Mouse (Mus musculus) urinary bladder, postnatal 10 days (tissue): Measurements from ENCODE around the gene Rasgef1a.

ENCODE experiments used
- DNase-seq: peaks from one replicate; pipeline ENCODE4 v3.0.0; 2022; ENCODE audit warnings: low spot score

Gene Rasgef1a

GRCm38 (mm10) chr6:118010756-118011615 lies at the start of gene Rasgef1a:
Rasgef1a (plus strand) TSS chr6:118011438.
- no peak for DNase-seq

GRCm38 (mm10) chr6:117963201-117963600 lies 48.0 kb upstream of the Rasgef1a start:
- no peak for DNase-seq

GRCm38 (mm10) chr6:117966729-117967128 lies 44.5 kb upstream of the Rasgef1a start:
- no peak for DNase-seq

GRCm38 (mm10) chr6:117987173-117987572 lies 24.1 kb upstream of the Rasgef1a start:
- DNase-seq = no peak

- DNase-seq = no peak
Observed at GRCm38 (mm10) chr6:117989209-117989608, 22.0 kb upstream of the Rasgef1a start.

- no peak for DNase-seq
Observed at GRCm38 (mm10) chr6:117990649-117991048, 20.6 kb upstream of the Rasgef1a start.

GRCm38 (mm10) chr6:117991297-117991696 lies 19.9 kb upstream of the Rasgef1a start:
- no peak for DNase-seq

- DNase-seq = no peak
Observed at GRCm38 (mm10) chr6:117991928-117992327, 19.3 kb upstream of the Rasgef1a start.

GRCm38 (mm10) chr6:117995168-117995567 lies 16.1 kb upstream of the Rasgef1a start:
- DNase-seq = no peak

GRCm38 (mm10) chr6:118001272-118001671 lies 10.0 kb upstream of the Rasgef1a start:
- DNase-seq = no peak

- no peak for DNase-seq
Observed at GRCm38 (mm10) chr6:118007302-118007701, 3.9 kb upstream of the Rasgef1a start.

- no peak for DNase-seq
Observed at GRCm38 (mm10) chr6:118007843-118008539, 3.2 kb upstream of the Rasgef1a start.

GRCm38 (mm10) chr6:118010256-118010655 lies 982 bp upstream of the Rasgef1a start:
- no peak for DNase-seq

GRCm38 (mm10) chr6:118011616-118012316 lies 528 bp downstream of the Rasgef1a start:
- no peak for DNase-seq

- DNase-seq = no peak
Observed at GRCm38 (mm10) chr6:118012317-118012700, 1.1 kb downstream of the Rasgef1a start.

GRCm38 (mm10) chr6:118012987-118013866 lies 2.0 kb downstream of the Rasgef1a start:
- no peak for DNase-seq

GRCm38 (mm10) chr6:118014881-118015280 lies 3.6 kb downstream of the Rasgef1a start:
- no peak for DNase-seq

GRCm38 (mm10) chr6:118015971-118016370 lies 4.7 kb downstream of the Rasgef1a start:
- DNase-seq = no peak

- DNase-seq = no peak
Observed at GRCm38 (mm10) chr6:118018666-118019065, 7.4 kb downstream of the Rasgef1a start.

- no peak for DNase-seq
Observed at GRCm38 (mm10) chr6:118019569-118019968, 8.3 kb downstream of the Rasgef1a start.

- no peak for DNase-seq
Observed at GRCm38 (mm10) chr6:118022898-118023635, 11.8 kb downstream of the Rasgef1a start.
